Mouse (Mus musculus): ENCODE measurements around the gene Syce3. TPM values are rescaled to one million over a fixed set of nuclear protein-coding genes. Genes with fewer than 3 reads are reported as not detected.

Gene Syce3
- polyA plus RNA-seq (2014; fragmentation: Nextera tagmentation; extraction: Ambion mirVana): not detected in 2 replicates

DNA sequence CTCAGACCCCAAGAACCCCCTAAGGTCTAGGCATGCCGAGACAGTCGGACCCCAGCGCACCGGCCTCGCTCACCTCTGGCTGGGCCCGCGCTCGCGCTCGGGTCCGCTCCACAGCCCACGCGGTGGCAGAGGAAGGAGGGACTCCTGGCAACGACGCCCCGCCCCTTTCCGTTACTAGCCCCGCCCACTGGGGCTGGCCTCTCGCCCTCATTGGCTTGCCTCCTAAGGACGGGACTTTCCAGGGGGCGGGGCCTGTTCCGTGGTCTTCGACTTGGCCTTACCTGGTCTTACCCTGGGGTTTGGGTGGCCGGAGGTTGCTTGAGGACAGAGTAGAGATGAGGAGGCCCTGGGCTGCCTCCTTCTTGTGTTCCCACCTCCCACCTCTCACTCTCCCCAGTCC, at the start of gene Syce3:
Gene Syce3 (minus strand): TSS at position 386 of the 400 bp plus-strand sequence.
- DNase-seq (no peak), ATAC-seq (ENCODE audit: low FRiP score, low TSS enrichment) (no peak)
- Histone ChIP-seq H3K36me3 (ENCODE audit: control insufficient read depth, insufficient read depth, low read length) (no peaks in the 10 kb centered on the region), H3K4me2 (ENCODE audit: low read length) (no peak within 1 kb of the TSS), H3K9ac (replicated peaks; ENCODE audit: low read length) (no peak within 1 kb of the TSS), H3K4me3 (replicated peaks; ENCODE audit: low read depth, low read length) (no peak within 1 kb of the TSS), H3K27me3 (ENCODE audit: control insufficient read depth, insufficient read depth, low read length) (no peaks in the 10 kb centered on the region), H3K9me3 (ENCODE audit: control insufficient read depth, low read length) (peaks cover 11% of the 10 kb centered on the region), H3K27ac (replicated peaks; ENCODE audit: low read depth, low read length) (no peak within 1 kb of the TSS), H3K4me1 (ENCODE audit: control insufficient read depth, insufficient read depth, low read length) (no peaks in the 10 kb centered on the region)
- WGBS: 88% methylated on average over 24 of the region's 24 CpGs

- no peaks in the 10 kb centered on the region for H3K27me3 ChIP-seq (ENCODE audit: control insufficient read depth, insufficient read depth, low read length)
- H3K4me3 ChIP-seq (replicated peaks; ENCODE audit: low read depth, low read length): no peak overlapping the region
- H3K9ac ChIP-seq (replicated peaks; ENCODE audit: low read length): no peak overlapping the region
- 93% methylated on average over 7 of the region's 7 CpGs for WGBS
- no peak overlapping the region for H3K4me2 ChIP-seq (ENCODE audit: low read length)
- no peak for ATAC-seq (ENCODE audit: low FRiP score, low TSS enrichment)
- no peak for DNase-seq
- H3K4me1 ChIP-seq (ENCODE audit: control insufficient read depth, insufficient read depth, low read length): peaks cover 18% of the 10 kb centered on the region
- H3K36me3 ChIP-seq (ENCODE audit: control insufficient read depth, insufficient read depth, low read length): peaks cover 77% of the 10 kb centered on the region
- H3K27ac ChIP-seq (replicated peaks; ENCODE audit: low read depth, low read length): no peak overlapping the region
- no peaks in the 10 kb centered on the region for H3K9me3 ChIP-seq (ENCODE audit: control insufficient read depth, low read length)
Measured at GRCm38 (mm10) chr15:89459821-89460220, 49.5 kb upstream of the Syce3 start.

DNA sequence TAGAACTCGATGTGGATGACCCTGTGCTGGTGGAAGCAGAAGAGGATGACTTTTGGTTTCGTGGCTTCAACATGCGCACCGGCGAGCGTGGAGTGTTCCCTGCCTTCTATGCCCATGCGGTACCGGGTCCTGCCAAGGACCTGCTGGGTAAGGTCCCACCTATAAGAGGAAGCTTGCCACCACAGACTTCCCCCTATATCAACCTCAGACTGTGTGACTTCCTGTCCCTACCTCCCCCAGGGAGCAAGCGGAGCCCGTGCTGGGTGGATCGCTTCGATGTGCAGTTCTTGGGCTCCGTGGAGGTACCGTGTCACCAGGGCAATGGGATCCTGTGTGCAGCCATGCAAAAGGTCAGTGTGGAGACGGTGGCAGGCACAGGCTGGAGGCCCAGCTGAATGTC, 48.6 kb upstream of the Syce3 start:
- Histone ChIP-seq H3K4me3 (replicated peaks; ENCODE audit: low read depth, low read length) (no peak overlapping the region), H3K27ac (replicated peaks; ENCODE audit: low read depth, low read length) (no peak overlapping the region), H3K9ac (replicated peaks; ENCODE audit: low read length) (no peak overlapping the region), H3K9me3 (ENCODE audit: control insufficient read depth, low read length) (no peaks in the 10 kb centered on the region), H3K4me2 (ENCODE audit: low read length) (no peak overlapping the region), H3K4me1 (ENCODE audit: control insufficient read depth, insufficient read depth, low read length) (peaks cover 15% of the 10 kb centered on the region), H3K36me3 (ENCODE audit: control insufficient read depth, insufficient read depth, low read length) (peaks cover 77% of the 10 kb centered on the region), H3K27me3 (ENCODE audit: control insufficient read depth, insufficient read depth, low read length) (no peaks in the 10 kb centered on the region)
- ATAC-seq (ENCODE audit: low FRiP score, low TSS enrichment) (no peak), DNase-seq (no peak)
- WGBS: 94% methylated on average over 15 of the region's 15 CpGs

DNA sequence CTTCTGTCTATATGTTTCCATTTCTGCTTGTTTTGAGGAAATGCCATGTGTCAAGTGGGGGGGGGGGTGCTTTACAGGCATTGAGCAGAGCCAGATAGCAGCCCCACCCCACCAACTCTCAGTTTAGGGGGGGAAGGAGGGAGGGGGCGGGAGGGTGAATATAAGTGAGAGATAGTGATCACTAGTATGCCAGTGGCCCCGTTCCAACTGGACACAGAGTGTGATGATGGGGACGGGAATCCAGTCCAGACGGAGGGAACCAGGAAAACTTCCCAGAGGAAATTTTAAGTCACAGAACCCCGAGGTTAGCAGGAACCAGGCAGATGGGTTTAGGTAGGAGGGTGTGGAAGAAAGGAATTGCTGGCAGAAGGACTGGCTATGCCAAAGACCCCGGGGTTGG, 45.3 kb upstream of the Syce3 start:
- WGBS: 79% methylated on average over 6 of the region's 6 CpGs

DNA sequence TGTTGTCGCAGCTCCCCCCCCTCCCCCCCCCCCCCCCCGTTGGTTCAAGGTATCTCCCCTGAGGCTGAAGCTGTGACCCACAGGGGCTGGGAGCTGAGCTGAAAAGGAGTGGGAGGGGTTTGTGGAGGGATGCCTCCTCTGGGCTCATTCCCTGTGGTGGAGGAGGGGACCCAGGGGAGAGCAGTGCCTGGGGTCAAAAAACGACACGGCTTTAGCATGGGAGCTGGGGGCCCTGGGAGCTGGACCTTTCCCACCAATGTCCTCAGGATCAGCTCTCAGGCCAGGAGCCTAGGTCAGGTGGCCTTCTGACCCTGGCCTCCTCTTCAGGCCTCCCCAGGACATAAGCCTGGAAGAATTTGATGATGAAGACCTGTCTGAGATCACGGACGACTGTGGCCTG, 44.6 kb upstream of the Syce3 start:
- peak overlapping the region; percentile 90 for H3K27ac ChIP-seq (replicated peaks; ENCODE audit: low read depth, low read length)
- peak overlapping the region; percentile 92 for H3K4me2 ChIP-seq (ENCODE audit: low read length)
- H3K36me3 ChIP-seq (ENCODE audit: control insufficient read depth, insufficient read depth, low read length): peaks cover 39% of the 10 kb centered on the region
- H3K9ac ChIP-seq (replicated peaks; ENCODE audit: low read length): peak overlapping the region; percentile 81
- ATAC-seq (ENCODE audit: low FRiP score, low TSS enrichment) (0 out of 2 replicates have a peak, but pooled peaks have one; percentile 32), DNase-seq (no peak)
- 0 out of 2 replicates have a peak, but pooled peaks cover 4% of the 10 kb centered on the region for H3K27me3 ChIP-seq (ENCODE audit: control insufficient read depth, insufficient read depth, low read length)
- H3K9me3 ChIP-seq (ENCODE audit: control insufficient read depth, low read length): no peaks in the 10 kb centered on the region
- peaks cover 21% of the 10 kb centered on the region for H3K4me1 ChIP-seq (ENCODE audit: control insufficient read depth, insufficient read depth, low read length)
- 11% methylated on average over 5 of the region's 6 CpGs for WGBS
- peak overlapping the region; percentile 82 for H3K4me3 ChIP-seq (replicated peaks; ENCODE audit: low read depth, low read length)

More for the DNA sequence above, 45.3 kb upstream of the Syce3 start:
- ATAC-seq (ENCODE audit: low FRiP score, low TSS enrichment): no peak
- H3K36me3 ChIP-seq (ENCODE audit: control insufficient read depth, insufficient read depth, low read length): peaks cover 47% of the 10 kb centered on the region
- no peak overlapping the region for H3K27ac ChIP-seq (replicated peaks; ENCODE audit: low read depth, low read length)
- 0 out of 2 replicates have a peak, but pooled peaks cover 4% of the 10 kb centered on the region for H3K27me3 ChIP-seq (ENCODE audit: control insufficient read depth, insufficient read depth, low read length)
- peak overlapping the region; percentile 81 for H3K9ac ChIP-seq (replicated peaks; ENCODE audit: low read length)
- no peaks in the 10 kb centered on the region for H3K9me3 ChIP-seq (ENCODE audit: control insufficient read depth, low read length)
- peaks cover 21% of the 10 kb centered on the region for H3K4me1 ChIP-seq (ENCODE audit: control insufficient read depth, insufficient read depth, low read length)
- peak overlapping the region; percentile 92 for H3K4me2 ChIP-seq (ENCODE audit: low read length)
- DNase-seq: no peak
- peak overlapping the region; percentile 82 for H3K4me3 ChIP-seq (replicated peaks; ENCODE audit: low read depth, low read length)

DNA sequence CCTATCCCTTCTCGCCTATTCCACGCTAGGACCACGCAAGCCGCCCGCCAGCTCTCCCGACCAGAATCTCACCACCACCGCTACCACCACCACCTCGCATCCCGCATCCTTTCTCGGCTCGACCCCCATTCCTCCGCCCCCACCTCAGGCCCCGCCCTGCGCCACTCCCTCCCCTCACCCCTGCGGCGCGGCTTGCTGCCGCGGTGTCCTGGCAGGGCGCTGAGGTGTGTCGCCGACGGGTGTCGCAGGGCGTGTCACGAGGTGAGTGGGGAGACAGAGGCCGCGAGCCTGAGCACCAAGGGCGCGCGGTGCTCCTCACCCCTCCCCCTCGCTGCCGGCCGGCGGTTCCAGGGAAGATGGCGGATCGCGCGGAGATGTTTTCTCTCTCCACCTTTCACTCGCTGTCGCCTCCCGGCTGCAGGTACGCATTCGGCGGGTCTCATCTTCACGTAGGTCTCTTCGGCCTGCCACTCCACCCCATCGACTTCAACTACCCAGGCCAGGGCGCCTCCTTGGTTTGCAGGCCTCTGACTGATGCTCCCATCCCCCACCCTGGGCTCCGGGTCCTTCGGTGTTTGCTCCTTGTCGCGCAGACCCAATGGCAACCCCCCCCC, 43.7 kb upstream of the Syce3 start, which contains the start of gene Mapk8ip2:
Gene Mapk8ip2 (plus strand): TSS at position 49 of the 614 bp plus-strand sequence.
- Histone ChIP-seq H3K9ac (replicated peaks; ENCODE audit: low read length) (peak within 1 kb of the TSS; percentile 81), H3K36me3 (ENCODE audit: control insufficient read depth, insufficient read depth, low read length) (peaks cover 32% of the 10 kb centered on the region), H3K4me3 (replicated peaks; ENCODE audit: low read depth, low read length) (peak within 1 kb of the TSS; percentile 82), H3K9me3 (ENCODE audit: control insufficient read depth, low read length) (no peaks in the 10 kb centered on the region), H3K4me2 (ENCODE audit: low read length) (peak within 1 kb of the TSS; percentile 92), H3K4me1 (ENCODE audit: control insufficient read depth, insufficient read depth, low read length) (peaks cover 21% of the 10 kb centered on the region), H3K27ac (replicated peaks; ENCODE audit: low read depth, low read length) (peak within 1 kb of the TSS; percentile 90), H3K27me3 (ENCODE audit: control insufficient read depth, insufficient read depth, low read length) (0 out of 2 replicates have a peak, but pooled peaks cover 4% of the 10 kb centered on the region)
- peak; percentile 78 for ATAC-seq (ENCODE audit: low FRiP score, low TSS enrichment)
- WGBS: under 1% methylated on average over 53 of the region's 53 CpGs
- DNase-seq: peak; percentile 83

DNA sequence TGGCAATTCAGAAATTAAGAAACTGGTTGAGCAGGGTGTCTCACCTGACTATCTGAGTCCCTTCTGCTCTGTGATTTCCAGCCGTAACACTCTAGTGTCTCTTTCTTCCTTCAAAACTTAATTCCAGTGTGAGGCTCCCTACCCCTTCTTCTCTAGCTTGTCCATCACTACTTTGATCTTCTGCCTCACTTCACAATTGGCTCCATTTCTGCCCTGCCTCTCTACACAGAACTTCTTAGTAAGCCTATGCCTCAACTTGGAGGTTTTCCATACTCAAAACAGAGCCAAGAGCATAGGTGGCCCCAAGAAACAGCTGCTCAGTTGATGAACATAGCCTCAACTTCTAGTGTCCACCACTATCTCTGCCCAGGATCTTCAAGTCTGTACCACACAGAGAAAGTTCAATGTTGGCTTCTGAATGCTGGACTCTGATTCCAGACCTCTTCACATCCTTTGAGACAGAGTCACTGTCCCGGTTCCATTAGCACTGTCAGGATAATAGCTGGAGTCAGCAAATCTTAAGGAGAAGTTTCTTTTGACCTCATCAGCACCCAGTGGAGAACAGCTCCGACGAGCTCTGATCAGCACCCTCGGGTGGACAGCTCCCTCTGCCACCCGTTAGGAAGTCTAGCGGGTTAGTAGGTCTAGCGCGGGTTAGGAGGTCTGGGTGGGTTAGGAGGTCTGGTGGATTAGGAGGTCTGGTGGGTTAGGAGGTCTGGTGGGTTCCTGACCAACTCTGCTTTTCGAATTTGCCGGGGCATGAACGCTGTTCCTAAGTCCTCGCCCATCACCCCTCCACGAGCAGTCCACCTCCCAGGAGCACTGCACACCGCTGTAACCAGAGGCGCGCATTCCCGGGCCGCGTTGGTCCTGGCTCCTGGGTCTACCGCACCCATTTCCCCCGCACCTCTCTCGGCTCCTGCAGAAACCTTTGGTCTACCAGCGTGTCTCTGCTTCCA, 42.9 kb upstream of the Syce3 start:
- Histone ChIP-seq H3K4me2 (ENCODE audit: low read length) (peak overlapping the region; percentile 92), H3K27me3 (ENCODE audit: control insufficient read depth, insufficient read depth, low read length) (0 out of 2 replicates have a peak, but pooled peaks cover 4% of the 10 kb centered on the region), H3K27ac (replicated peaks; ENCODE audit: low read depth, low read length) (peak overlapping the region; percentile 90), H3K36me3 (ENCODE audit: control insufficient read depth, insufficient read depth, low read length) (peaks cover 24% of the 10 kb centered on the region), H3K4me3 (replicated peaks; ENCODE audit: low read depth, low read length) (peak overlapping the region; percentile 82), H3K4me1 (ENCODE audit: control insufficient read depth, insufficient read depth, low read length) (peaks cover 21% of the 10 kb centered on the region), H3K9ac (replicated peaks; ENCODE audit: low read length) (peak overlapping the region; percentile 81), H3K9me3 (ENCODE audit: control insufficient read depth, low read length) (no peaks in the 10 kb centered on the region)
- WGBS: 5% methylated on average over 24 of the region's 24 CpGs
- ATAC-seq (ENCODE audit: low FRiP score, low TSS enrichment) (peak; percentile 62; the same call in 1 of the 2 replicates), DNase-seq (peak; percentile 71)

DNA sequence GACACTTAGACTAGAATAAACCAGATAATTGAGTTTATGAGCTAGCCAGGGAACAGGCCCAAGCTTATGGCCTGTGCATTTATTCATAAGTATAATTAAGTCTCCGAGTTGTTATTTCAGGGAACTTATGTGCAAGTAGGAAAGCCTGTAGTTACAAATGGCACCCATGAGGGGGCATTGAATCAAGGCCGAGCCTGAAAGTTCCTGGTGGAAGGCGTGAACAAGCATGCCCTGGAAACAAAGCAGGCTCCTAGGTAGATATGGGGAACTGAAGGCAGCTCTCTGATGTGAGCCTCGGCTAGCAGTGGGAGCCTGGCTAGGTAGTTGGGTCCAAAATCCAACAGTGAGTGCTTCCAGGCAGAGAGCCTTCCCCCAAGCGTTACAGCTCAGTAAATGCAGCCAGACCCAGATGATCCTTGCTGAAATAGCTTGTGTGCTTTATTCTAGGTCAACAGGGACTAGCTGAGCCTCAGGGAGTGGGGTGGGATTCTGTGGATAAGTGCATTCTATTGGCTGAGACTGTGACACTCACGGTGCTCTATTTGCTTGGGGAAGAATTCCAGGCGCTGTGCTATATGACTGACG, 32.3 kb upstream of the Syce3 start:
- Histone ChIP-seq H3K9ac (replicated peaks; ENCODE audit: low read length) (no peak overlapping the region), H3K36me3 (ENCODE audit: control insufficient read depth, insufficient read depth, low read length) (no peaks in the 10 kb centered on the region), H3K4me1 (ENCODE audit: control insufficient read depth, insufficient read depth, low read length) (no peaks in the 10 kb centered on the region), H3K27me3 (ENCODE audit: control insufficient read depth, insufficient read depth, low read length) (no peaks in the 10 kb centered on the region), H3K9me3 (ENCODE audit: control insufficient read depth, low read length) (no peaks in the 10 kb centered on the region), H3K27ac (replicated peaks; ENCODE audit: low read depth, low read length) (no peak overlapping the region), H3K4me3 (replicated peaks; ENCODE audit: low read depth, low read length) (no peak overlapping the region), H3K4me2 (ENCODE audit: low read length) (no peak overlapping the region)
- 40% methylated on average over 8 of the region's 8 CpGs for WGBS
- ATAC-seq (ENCODE audit: low FRiP score, low TSS enrichment): no peak
- peak; percentile 68 for DNase-seq
